Mouse (Mus musculus) kidney, adult 8-10 months (tissue): ENCODE measurements around the gene Shisa8.
"Not testable (repeated sequence)": the region's sequence is repeated elsewhere in the genome, so short reads cannot be mapped to it uniquely, and the experiment has no call there.

ENCODE experiments used
- DNase-seq, 2 experiments: peaks; one replicate each; pipeline ENCODE4 v3.0.0; 2022

The Shisa8 gene

GRCm38 (mm10) chr15:82212752-82213063, at the start of gene Shisa8:
Gene Shisa8 (minus strand): TSS chr15:82212815.
- no peak for DNase-seq

- DNase-seq: peak in 1 of 2 experiments; percentile 64
Observed at GRCm38 (mm10) chr15:82259510-82259909, 46.9 kb upstream of the Shisa8 start.

- DNase-seq: no peak
Observed at GRCm38 (mm10) chr15:82255944-82256383, 43.3 kb upstream of the Shisa8 start.

- no peak for DNase-seq
Observed at GRCm38 (mm10) chr15:82255248-82255647, 42.6 kb upstream of the Shisa8 start.

GRCm38 (mm10) chr15:82252097-82252496, 39.5 kb upstream of the Shisa8 start, which contains the start of gene 1500009C09Rik:
Gene 1500009C09Rik (plus strand): TSS chr15:82252397.
- DNase-seq: no peak

GRCm38 (mm10) chr15:82251579-82251978, 39.0 kb upstream of the Shisa8 start:
- DNase-seq: no peak

GRCm38 (mm10) chr15:82247131-82247776, 34.6 kb upstream of the Shisa8 start:
- DNase-seq: no peak

GRCm38 (mm10) chr15:82244805-82245161, 32.2 kb upstream of the Shisa8 start:
- DNase-seq: not testable (repeated sequence)

GRCm38 (mm10) chr15:82244115-82244804, 31.6 kb upstream of the Shisa8 start, which contains the start of gene Cenpm:
Gene Cenpm (minus strand): TSS chr15:82244748.
- DNase-seq: peak; percentile 85 to 92

GRCm38 (mm10) chr15:82243742-82244114, 31.1 kb upstream of the Shisa8 start:
- DNase-seq: no peak

GRCm38 (mm10) chr15:82243311-82243710, 30.7 kb upstream of the Shisa8 start:
- DNase-seq: no peak

- peak; percentile 66 to 88 for DNase-seq
Observed at GRCm38 (mm10) chr15:82236565-82236964, 23.9 kb upstream of the Shisa8 start.

GRCm38 (mm10) chr15:82235661-82236060, 23.0 kb upstream of the Shisa8 start:
- DNase-seq: no peak

GRCm38 (mm10) chr15:82232651-82233050, 20.0 kb upstream of the Shisa8 start:
- no peak for DNase-seq

- DNase-seq: no peak
Observed at GRCm38 (mm10) chr15:82231591-82232378, 19.2 kb upstream of the Shisa8 start.

GRCm38 (mm10) chr15:82231100-82231499, 18.5 kb upstream of the Shisa8 start:
- no peak for DNase-seq

- DNase-seq: no peak
Observed at GRCm38 (mm10) chr15:82230098-82230611, 17.5 kb upstream of the Shisa8 start.

GRCm38 (mm10) chr15:82229542-82230045, 17.0 kb upstream of the Shisa8 start:
- no peak for DNase-seq

GRCm38 (mm10) chr15:82225769-82226168, 13.2 kb upstream of the Shisa8 start:
- DNase-seq: no peak

- no peak for DNase-seq
Observed at GRCm38 (mm10) chr15:82224602-82225215, 12.1 kb upstream of the Shisa8 start.

- DNase-seq: no peak
Observed at GRCm38 (mm10) chr15:82223657-82224601, 11.3 kb upstream of the Shisa8 start, which contains the start of gene Tnfrsf13c. Gene Tnfrsf13c (minus strand): TSS chr15:82224369.
